Mouse (Mus musculus) lung, embryonic 14.5 days (tissue): ENCODE results near the gene Mapk8ip2. TPM values are rescaled to one million over a fixed set of nuclear protein-coding genes. Genes with fewer than 3 reads are reported as not detected.
"Not testable (repeated sequence)": the region's sequence is repeated elsewhere in the genome, so short reads cannot be mapped to it uniquely, and the experiment has no call there.

Source experiments
- ATAC-seq: fragments of 200-750 bp; cut with Nextera tagmentation; 2 replicates; pipeline ENCODE4 v1.8.0; 2017; ENCODE audit warnings: mild to moderate bottlenecking, moderate TSS enrichment, moderate library complexity; ENCODE audit not compliant: insufficient read depth
- DNase-seq: peaks from one replicate; pipeline ENCODE4 v3.0.0-alpha.2; 2015
- H3K27ac ChIP-seq: fragments of 300-500 bp; sonication (generic); 2 replicates; pipeline ENCODE4 v1.5.1; 2014; ENCODE audit warnings: low read depth, mild to moderate bottlenecking, moderate library complexity
- H3K27me3 ChIP-seq: fragments of 300-500 bp; sonication (generic); 2 replicates; pipeline ENCODE4 v1.6.1; 2014; ENCODE audit warnings: low read length, control low read depth; ENCODE audit not compliant: insufficient read depth
- H3K36me3 ChIP-seq: fragments of 300-500 bp; sonication (generic); 2 replicates; pipeline ENCODE4 v1.6.1; 2014; ENCODE audit warnings: control low read depth; ENCODE audit not compliant: insufficient read depth
- H3K4me1 ChIP-seq: fragments of 300-500 bp; sonication (generic); 2 replicates; pipeline ENCODE4 v1.6.1; 2014; ENCODE audit warnings: antibody characterized with exemption, control low read depth; ENCODE audit not compliant: insufficient read depth
- H3K4me2 ChIP-seq: fragments of 300-500 bp; sonication (generic); 2 replicates; pipeline ENCODE4 v1.6.1; 2014; ENCODE audit warnings: mild to moderate bottlenecking
- H3K4me3 ChIP-seq: fragments of 300-500 bp; sonication (generic); 2 replicates; pipeline ENCODE4 v1.5.1; 2014; ENCODE audit warnings: low read depth, low read length
- H3K9ac ChIP-seq: fragments of 300-500 bp; sonication (generic); 2 replicates; pipeline ENCODE4 v1.6.1; 2014
- H3K9me3 ChIP-seq: fragments of 300-500 bp; sonication (generic); 2 replicates; pipeline ENCODE4 v1.6.1; 2016; ENCODE audit warnings: low read depth, low read length, control low read depth
- CTCF ChIP-seq: IDR thresholded peaks from 2 replicates; pipeline ENCODE4 v1.5.1; 2016; ENCODE audit warnings: antibody characterized with exemption, low read depth
- WGBS: fragments of 180-500 bp; shearing (Covaris S2); extraction: QIAGEN DNeasy Blood & Tissue Kit; methylation state at CpG from one replicate; pipeline ENCODE4 v1.1.7; 2014; 5-methylcytosine and 5-hydroxymethylcytosine counted together
- polyA plus RNA-seq: library from polyadenylated mRNA; unstranded; fragments of >200 nt; fragmentation: Nextera tagmentation; extraction: Ambion mirVana; gene quantifications from 2 replicates; pipeline ENCODE4 v1.2.1, GENCODE M21; 2014

Gene Mapk8ip2
- polyA plus RNA-seq, 1 experiment from 2014 or later, result 0.57 TPM

DNA sequence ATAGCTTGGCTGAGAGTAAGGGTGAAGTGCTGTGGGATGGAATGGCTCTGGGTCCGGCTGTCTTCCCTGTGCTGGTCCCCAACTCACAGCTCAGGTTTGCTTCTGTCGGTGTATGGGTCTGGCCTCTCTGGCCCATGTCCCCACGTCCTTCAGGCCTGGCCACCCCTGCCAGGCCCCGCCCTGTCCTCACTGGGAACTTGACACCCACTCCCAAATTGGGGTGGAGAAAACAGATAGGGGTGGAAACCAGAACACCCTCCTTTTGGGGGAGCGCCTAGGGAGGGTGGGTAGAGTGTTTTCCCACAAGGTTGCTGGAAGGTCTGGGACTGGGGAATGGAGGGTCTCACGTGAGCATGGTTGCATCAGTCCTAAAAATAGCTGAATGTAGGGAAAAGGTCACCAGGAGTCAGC lies 28.0 kb upstream of the Mapk8ip2 start, which contains the start of gene Cpt1b:
Gene Cpt1b, minus strand, starts transcription at position 153 of the 411 bp plus-strand sequence.
- ATAC-seq (no peak), DNase-seq (no peak)
- Histone ChIP-seq H3K27ac (no peak within 1 kb of the TSS), H3K4me3 (no peak within 1 kb of the TSS), H3K36me3 (peaks cover 18% of the 10 kb centered on the region), H3K4me1 (peaks cover 5% of the 10 kb centered on the region; the same call in 1 of the 2 replicates), H3K27me3 (no peaks in the 10 kb centered on the region), H3K4me2 (0 out of 2 replicates have a peak within 1 kb of the TSS, but pooled peaks have one; percentile 19), H3K9me3 (no peaks in the 10 kb centered on the region), H3K9ac (no peak within 1 kb of the TSS)
- 30% methylated on average over 6 of the region's 6 CpGs for WGBS
- no peak for TF ChIP-seq CTCF

DNA sequence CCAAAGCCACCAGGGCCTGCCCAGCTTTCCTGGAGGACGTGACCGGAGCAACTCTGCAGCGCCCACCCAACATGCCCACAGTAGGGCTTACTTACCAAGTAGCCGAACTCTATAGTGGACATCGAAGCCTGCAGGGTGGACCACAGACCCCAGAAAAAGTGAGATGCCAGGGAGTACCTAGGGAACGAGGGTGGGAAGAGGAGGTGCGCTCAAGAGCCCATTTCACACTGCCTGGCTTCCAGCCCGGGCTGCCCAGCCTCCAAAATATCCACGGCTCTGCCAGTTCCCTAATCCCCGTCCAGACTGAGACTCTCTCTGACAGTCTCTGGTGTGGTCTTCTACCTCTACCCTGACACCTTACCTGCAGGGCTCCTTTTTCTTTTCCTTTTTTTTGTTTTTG lies 27.0 kb upstream of the Mapk8ip2 start:
- Histone ChIP-seq H3K4me3 (no peak overlapping the region), H3K27me3 (no peaks in the 10 kb centered on the region), H3K36me3 (peaks cover 18% of the 10 kb centered on the region), H3K9me3 (no peaks in the 10 kb centered on the region), H3K4me2 (no peak overlapping the region), H3K4me1 (peaks cover 5% of the 10 kb centered on the region; the same call in 1 of the 2 replicates), H3K9ac (no peak overlapping the region), H3K27ac (no peak overlapping the region)
- no peak for DNase-seq
- ATAC-seq, result no peak
- WGBS, result 84% methylated on average over 10 of the region's 10 CpGs
- TF ChIP-seq CTCF, result no peak

GRCm38 (mm10) chr15:89428136-89428790 lies 25.4 kb upstream of the Mapk8ip2 start:
- Histone ChIP-seq H3K36me3 (peaks cover 18% of the 10 kb centered on the region), H3K9ac (peak overlapping the region; percentile 76; the same call in 1 of the 2 replicates), H3K4me2 (peak overlapping the region; percentile 92), H3K27ac (no peak overlapping the region), H3K4me3 (peak overlapping the region; percentile 80), H3K27me3 (no peaks in the 10 kb centered on the region), H3K4me1 (peaks cover 5% of the 10 kb centered on the region; the same call in 1 of the 2 replicates), H3K9me3 (no peaks in the 10 kb centered on the region)
- ATAC-seq (no peak), DNase-seq (no peak)
- WGBS, result 76% methylated on average over 19 of the region's 19 CpGs
- TF ChIP-seq CTCF, result no peak

GRCm38 (mm10) chr15:89428821-89429351 lies 24.8 kb upstream of the Mapk8ip2 start:
- H3K4me2 ChIP-seq, result peak overlapping the region; percentile 92
- H3K4me1 ChIP-seq, result peaks cover 5% of the 10 kb centered on the region; the same call in 1 of the 2 replicates
- no peak for TF ChIP-seq CTCF
- H3K9me3 ChIP-seq, result no peaks in the 10 kb centered on the region
- H3K9ac ChIP-seq, result peak overlapping the region; percentile 76
- 0 out of 2 replicates have a peak overlapping the region, but pooled peaks have one; percentile 12 for H3K27ac ChIP-seq
- H3K27me3 ChIP-seq, result no peaks in the 10 kb centered on the region
- peaks cover 18% of the 10 kb centered on the region for H3K36me3 ChIP-seq
- whole genome bisulfite sequencing, result 5% methylated on average over 22 of the region's 22 CpGs
- H3K4me3 ChIP-seq, result peak overlapping the region; percentile 80
- ATAC-seq, result peak; percentile 55
- DNase-seq, result no peak

- DNase-seq, result peak; percentile 96
- no peak for TF ChIP-seq CTCF
- no peaks in the 10 kb centered on the region for H3K9me3 ChIP-seq
- peaks cover 5% of the 10 kb centered on the region; the same call in 1 of the 2 replicates for H3K4me1 ChIP-seq
- no peaks in the 10 kb centered on the region for H3K27me3 ChIP-seq
- ATAC-seq, result peak; percentile 95
- WGBS, result under 1% methylated on average over 70 of the region's 70 CpGs
- H3K9ac ChIP-seq, result peak within 1 kb of the TSS; percentile 76
- peak within 1 kb of the TSS; percentile 92 for H3K4me2 ChIP-seq
- peak within 1 kb of the TSS; percentile 99 for H3K27ac ChIP-seq
- peaks cover 18% of the 10 kb centered on the region for H3K36me3 ChIP-seq
- H3K4me3 ChIP-seq, result peak within 1 kb of the TSS; percentile 80
These were observed 24.1 kb upstream of the Mapk8ip2 start, which contains the start of the genes C730034F03Rik, Gm44502 and Chkb for GRCm38 (mm10) chr15:89429352-89430221. Gene C730034F03Rik (plus strand): TSS chr15:89429589. Gene Gm44502 (minus strand): TSS chr15:89429696. Gene Chkb (minus strand): TSS chr15:89429908.

DNA sequence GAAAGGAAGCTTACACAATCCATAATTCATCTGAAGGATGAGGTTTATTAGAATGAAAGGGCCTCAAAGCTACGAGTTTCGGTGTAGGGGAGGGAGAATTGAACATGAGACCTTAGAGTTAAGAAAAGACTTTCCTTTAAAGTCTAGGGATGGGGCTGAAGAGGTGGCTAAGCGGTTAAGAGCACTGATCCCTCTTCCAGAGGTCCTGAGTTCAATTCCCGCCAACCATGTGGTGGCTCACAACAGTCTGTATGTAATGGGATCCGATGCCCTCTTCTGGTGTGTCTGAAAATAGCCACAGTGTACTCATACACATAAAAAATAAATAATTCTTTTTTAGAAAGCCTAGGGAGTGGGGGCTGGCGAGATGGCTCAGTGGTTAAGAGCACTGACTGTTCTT lies 23.4 kb upstream of the Mapk8ip2 start:
- peak overlapping the region; percentile 92 for H3K4me2 ChIP-seq
- H3K4me1 ChIP-seq, result peaks cover 5% of the 10 kb centered on the region; the same call in 1 of the 2 replicates
- H3K9me3 ChIP-seq, result no peaks in the 10 kb centered on the region
- TF ChIP-seq CTCF, result peak; percentile 16
- WGBS, result 46% methylated on average over 6 of the region's 6 CpGs
- peak overlapping the region; percentile 99 for H3K27ac ChIP-seq
- no peak for DNase-seq
- H3K4me3 ChIP-seq, result peak overlapping the region; percentile 80
- no peaks in the 10 kb centered on the region for H3K27me3 ChIP-seq
- no peak for ATAC-seq
- peaks cover 18% of the 10 kb centered on the region for H3K36me3 ChIP-seq
- H3K9ac ChIP-seq, result peak overlapping the region; percentile 76

DNA sequence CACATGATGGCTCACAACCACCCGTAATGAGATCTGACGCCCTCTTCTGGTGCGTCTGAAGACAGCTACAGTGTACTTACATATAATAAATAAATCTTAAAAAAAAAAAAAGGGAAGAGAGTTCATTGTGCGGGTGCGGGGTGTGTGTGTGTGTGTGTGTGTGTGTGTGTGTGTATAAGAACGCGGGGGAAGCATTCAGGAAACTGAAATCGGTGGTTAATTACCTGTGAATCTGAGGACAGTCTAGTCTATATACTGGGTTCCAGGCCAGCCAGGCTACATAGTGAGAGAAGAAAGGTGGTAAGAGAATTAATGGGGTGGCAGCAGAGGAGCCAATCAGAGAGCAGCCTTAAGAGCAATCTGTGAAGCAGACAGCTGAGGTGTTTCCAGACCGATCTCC lies 22.9 kb upstream of the Mapk8ip2 start:
- H3K9ac ChIP-seq, ATAC-seq, H3K4me2 ChIP-seq, H3K4me3 ChIP-seq, H3K27me3 ChIP-seq, H3K9me3 ChIP-seq, DNase-seq, H3K27ac ChIP-seq, H3K4me1 ChIP-seq: not testable (repeated sequence)
- 75% methylated on average over 8 of the region's 9 CpGs for WGBS
- peaks cover 18% of the 10 kb centered on the region for H3K36me3 ChIP-seq
